Mouse (Mus musculus): ENCODE measurements at regions not wholly inside any gene's neighbourhood (a gene's known extent, or its start where the extent isn't known, plus 50 kb on each side); places are given as distances from the start of the nearest gene placed in this dataset.

DNA sequence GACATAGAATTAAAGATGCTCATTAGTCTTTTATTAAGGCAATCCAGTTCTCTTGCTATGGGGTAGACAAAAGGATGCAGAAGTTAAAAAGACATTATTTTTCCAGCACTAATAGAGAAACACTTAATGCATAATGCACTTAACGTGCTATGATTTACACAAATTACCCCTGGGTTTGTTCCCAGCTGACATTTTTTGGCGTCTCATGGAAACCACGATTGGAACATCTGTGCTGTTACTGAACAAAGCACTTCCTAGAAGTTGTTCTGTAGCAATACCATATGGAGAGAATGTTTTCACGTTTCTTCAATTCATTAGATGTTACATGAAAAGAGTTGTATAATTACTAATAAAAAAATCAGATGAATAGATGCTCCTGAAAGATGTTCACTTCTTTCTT lies 635.2 kb downstream of the Gm597 start:
- no peak for DNase-seq

- DNase-seq, result peak; percentile 42 to 68
Measured at GRCm38 (mm10) chr1:28102021-28102526, 678.0 kb downstream of the Gm597 start.

- no peak for DNase-seq
Measured at GRCm38 (mm10) chr1:28084456-28084855, 695.6 kb downstream of the Gm597 start.

DNA sequence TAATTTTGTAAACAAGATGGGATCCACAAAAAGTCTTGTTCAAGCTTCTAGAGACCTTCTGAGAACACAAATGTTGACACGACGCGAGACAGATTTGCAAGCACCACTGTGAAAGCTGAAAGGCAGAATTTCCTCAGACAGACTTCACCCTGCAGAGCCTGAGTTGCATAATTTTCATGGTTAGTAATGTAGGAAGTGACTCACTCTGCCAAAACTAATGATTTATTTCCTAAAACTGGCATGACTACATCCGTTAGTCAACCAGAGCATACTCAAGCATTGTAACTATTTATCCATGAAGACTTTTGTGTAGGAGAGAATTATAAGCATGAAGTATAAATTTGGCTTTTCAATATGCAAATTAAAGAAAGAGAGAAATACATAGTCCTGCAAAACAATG lies 726.1 kb downstream of the Gm597 start:
- DNase-seq, result peak in 1 of 2 experiments; percentile 13

GRCm38 (mm10) chr1:28047964-28048363 lies 732.1 kb downstream of the Gm597 start:
- no peak for DNase-seq

DNA sequence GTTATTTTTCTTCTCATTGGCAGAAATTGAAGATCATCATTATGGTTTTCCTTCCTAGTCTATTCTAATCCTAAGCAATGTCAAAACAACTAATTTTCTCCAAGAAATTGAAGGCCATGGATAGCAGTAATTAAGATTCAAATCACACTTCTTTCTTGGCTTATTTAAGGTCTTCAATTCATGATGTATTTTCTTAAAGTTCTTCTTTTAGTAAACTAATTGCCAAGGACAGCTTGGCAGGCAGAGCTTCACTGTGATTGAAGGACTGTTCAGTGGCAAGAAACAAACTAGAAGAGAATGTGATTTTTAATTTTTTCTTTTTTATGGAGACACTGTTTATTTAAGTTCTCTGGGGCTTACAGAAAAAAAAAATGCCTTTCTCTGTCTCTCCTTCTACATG lies 732.7 kb downstream of the Gm597 start:
- DNase-seq, result no peak

GRCm38 (mm10) chr1:28045695-28046094 lies 734.4 kb downstream of the Gm597 start:
- DNase-seq, result no peak

DNA sequence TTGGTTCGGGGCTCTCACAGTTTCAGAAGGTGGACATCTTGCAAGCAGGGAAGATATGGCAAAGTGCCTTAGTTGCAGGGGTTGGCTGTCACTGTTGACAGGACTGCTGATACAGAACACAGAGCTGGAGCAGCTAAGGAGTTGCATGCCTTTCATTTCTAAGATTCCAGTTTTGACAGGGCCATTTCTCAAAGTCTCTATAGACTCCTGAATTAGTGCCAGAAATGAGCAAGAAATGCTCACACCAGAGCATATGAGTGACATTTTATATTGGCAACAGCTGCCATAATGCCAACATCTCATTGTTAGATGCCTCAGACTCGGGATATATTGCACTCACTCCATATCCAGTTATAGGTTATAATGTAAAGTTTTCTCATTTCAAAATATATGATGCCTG lies 754.3 kb downstream of the Gm597 start:
- DNase-seq, result no peak

DNA sequence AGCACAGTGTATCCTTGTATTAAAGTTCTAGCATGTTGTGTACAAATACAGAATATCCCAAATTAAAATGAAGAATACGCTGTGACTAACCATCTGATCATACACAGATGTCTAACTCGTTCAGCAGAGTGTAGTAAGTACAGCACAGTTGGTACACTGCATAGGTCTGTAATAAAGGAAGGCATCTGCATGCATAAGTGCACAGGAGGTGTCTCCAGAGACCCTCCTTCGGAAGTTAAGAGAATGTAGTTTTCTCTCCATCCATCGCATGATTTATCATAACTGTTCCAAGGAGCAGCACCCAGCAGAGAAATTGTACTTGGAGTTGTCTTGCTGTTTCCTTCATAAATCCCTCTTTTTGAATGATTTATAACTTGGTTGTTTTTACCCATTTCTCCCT lies 781.6 kb downstream of the Gm597 start:
- DNase-seq, result no peak

DNA sequence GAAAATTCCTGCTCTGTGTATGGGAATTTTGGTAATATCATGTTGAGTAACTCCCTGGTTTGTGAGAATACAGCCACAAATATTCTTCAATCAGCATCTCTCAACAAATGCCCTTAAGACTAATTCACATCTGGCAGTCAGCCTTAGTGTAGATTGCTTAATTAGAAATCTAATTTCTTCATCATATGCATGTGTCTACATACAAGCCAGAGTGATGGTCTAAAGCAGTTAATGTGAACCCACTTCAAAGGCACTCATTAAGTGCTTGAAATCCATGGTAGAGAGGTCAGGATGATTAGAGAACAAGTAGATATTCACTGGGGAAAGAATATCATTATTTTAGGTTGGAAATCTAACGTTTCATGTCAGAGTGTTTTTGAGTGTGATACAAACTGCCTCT lies 816.7 kb downstream of the Gm597 start:
- no peak for DNase-seq

Measured in cerebellum, postnatal 25 days (tissue).